Mouse (Mus musculus): Measurements from ENCODE around the gene Dnah12.
"Not testable (repeated sequence)": the region's sequence is repeated elsewhere in the genome, so short reads cannot be mapped to it uniquely, and the experiment has no call there.

The Dnah12 gene

DNA sequence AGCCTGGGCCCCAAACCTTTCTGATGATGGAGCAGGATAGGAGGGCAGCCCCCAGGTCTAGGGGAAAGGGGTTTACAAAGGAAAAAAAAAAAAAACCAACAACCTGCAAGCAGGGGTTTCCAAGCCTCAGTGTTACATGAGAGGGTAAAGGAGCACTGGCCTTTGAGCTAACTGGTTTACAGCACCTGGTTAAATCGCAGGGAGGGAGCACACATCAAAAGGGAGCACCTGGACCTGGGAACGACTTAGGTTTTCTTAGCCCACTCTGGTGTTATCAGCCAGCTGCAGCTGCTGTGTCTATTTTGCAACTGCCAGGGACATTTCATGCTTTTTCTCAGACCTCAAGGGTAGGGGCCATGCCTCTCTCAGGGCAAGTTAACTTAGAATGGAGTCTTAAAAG lies 26.6 kb downstream of the Dnah12 start:
- DNase-seq (ENCODE audit: low read depth, low spot score), result not testable (repeated sequence)

DNA sequence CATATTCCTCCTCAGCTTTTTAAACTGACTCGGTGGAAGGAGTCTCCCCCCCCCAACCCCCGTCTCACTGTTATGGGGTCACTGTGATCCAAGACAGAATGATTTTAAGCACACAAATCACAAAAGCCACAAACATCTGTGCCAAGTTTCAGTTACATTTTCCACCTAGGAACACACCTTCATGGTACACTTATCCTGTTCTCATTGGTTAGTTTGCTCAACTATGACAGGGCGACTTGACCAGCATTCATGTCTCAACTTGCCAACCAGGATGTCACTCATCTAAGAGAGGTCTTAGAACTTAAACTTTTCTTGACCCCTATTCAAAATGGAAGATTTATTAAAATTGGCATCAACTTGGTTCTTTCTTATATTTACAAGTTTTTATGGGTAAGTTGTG lies 31.8 kb downstream of the Dnah12 start:
- DNase-seq (ENCODE audit: low read depth, low spot score), result no peak

DNA sequence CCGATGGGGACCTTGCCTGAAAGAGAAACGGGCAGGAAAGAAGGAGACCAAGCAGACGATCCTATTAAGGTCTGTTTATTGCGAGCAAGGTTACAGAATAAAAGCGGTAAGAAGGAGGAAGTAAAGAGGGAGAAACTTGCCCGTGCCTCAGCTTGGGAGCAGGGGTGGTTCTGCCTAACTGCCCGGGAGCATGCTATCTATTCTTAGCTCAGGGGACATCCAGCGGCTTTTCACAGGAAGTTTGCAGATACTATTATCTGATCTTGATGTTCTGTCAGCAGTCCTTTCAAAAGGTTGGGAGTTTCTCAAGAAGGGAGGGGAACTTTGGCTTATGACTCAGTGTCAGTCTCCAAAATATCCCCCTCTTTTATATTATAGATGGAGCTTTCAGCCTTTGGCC lies 65.5 kb downstream of the Dnah12 start:
- DNase-seq (ENCODE audit: low read depth, low spot score), result no peak

DNA sequence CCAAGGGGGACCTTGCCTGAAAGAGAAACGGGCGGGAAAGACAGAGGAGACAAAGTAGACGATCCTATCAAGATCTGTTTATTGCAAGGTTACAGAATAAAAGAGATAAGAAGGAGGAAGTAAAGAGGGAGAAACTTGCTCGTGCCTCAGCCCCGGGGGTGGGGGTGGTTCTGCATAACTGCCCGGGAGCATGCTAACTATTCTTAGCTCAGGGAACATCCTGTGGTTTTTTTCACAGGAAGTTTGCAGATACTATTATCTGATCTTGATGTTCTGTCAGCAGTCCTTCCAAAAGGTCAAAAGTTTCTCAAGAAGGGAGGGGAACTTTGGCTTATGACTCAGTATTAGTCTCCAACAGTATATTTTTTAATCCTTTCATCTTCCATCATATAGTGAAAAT lies 71.8 kb downstream of the Dnah12 start:
- DNase-seq (ENCODE audit: low read depth, low spot score), result no peak

DNA sequence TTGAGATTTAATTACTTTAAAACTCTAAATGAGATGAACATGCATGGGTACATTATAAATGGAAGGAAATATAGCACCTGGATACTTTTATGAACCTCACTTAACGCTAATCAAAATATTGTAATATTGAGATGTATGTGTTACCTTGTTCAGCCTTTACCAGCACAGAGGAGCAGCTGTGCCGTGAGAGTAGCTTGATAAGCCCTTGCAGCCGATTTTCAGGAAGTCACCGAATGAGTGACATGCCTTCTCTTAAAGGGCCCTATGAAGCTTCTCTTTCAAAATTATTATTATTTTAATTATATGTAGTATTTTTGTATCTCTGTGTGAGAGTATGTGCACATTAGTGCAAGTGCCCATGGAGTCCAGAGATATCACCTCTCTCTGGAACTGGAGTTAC lies 75.1 kb downstream of the Dnah12 start:
- DNase-seq (ENCODE audit: low read depth, low spot score), result no peak

DNA sequence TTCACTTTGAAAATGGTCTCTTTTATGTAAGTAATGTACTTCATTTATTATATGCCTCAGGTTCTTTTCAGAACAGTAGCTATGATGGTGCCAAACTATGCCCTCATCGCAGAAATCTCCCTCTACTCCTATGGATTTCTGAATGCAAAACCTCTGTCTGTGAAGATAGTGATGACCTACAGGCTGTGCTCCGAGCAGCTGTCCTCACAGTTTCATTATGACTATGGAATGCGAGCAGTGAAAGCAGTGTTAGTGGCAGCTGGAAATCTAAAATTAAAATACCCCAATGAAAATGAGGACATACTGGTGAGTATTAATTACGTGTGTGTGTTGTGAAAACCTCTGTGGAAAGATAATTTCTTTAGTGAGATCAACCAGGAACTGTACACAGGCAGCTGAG lies 80.5 kb downstream of the Dnah12 start:
- no peak for DNase-seq (ENCODE audit: low read depth, low spot score)

DNA sequence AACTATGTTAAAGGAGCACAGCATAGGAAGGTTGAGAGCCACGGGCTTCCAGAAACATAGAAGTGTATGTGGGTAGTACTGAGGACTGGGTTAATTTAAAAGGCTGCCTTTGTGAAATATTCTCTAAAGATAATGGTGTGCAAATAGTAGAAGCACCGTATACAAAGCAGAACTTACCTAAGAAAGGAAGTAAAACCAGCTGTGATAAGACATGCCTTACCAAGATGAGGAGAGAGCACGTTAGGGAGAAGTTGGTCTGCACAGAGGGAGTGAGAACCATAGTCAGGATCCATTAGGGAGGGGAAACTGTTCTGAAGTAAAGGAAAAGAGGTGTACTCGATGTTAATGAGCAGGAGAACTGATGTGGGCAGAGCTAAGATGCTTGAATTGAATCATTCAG lies 90.7 kb downstream of the Dnah12 start:
- no peak for DNase-seq (ENCODE audit: low read depth, low spot score)

DNA sequence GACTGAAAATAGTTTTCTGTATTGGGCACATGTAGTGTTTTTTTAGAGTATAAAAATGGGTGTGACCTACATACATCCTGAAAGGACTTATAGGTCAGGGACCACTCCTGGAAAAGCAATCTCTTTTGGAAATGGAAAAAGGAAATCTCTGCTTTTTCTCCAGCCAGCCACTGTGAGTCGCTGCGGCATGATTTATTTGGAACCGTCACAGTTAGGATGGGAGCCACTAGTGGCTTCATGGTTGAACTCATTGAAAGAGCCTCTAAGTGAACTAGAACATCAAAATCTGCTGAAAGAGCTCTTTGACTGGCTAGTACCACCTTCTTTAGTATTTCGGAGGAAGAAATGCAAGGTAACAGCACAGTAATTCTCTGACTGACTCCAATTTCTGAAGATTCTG lies 92.6 kb downstream of the Dnah12 start:
- no peak for DNase-seq (ENCODE audit: low read depth, low spot score)

DNA sequence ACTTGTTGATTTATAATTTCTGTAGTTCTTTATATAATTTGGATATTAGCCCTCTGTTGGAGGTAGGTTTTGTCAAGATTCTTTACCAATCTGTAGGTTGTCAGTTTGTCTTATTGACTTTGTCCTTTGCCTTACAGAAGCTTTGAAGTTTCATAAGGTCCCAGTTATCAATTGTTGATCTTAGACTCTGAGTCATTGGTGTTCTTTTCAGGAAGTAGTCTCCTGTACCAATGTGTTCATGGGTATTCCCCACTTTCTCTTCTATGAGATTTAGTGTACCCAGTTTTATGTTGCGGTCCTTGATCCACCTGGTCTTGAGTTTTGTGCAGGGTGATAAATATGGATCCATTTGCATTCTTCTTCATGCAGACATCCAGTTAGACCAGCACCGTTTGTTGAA lies 101.4 kb downstream of the Dnah12 start:
- DNase-seq (ENCODE audit: low read depth, low spot score), result no peak

DNA sequence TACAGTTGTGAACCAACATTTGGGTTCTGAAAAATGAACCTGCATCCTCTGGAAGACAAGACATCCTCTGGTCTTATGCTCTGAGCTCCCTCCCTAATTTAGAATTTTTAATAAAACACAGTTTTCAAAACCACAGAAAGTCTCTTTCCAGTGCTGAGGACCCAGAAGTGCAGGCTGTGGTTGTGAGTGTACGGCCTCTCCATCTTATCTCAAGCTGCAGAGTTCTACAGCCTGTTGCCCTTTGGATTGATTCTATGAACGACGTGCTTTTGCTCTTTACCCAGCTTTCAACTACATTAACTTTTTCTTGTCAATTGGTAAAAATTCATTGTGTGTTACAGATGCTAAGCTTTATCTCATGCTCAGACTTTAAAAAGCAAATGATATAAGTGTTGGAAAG lies 105.3 kb downstream of the Dnah12 start:
- no peak for DNase-seq (ENCODE audit: low read depth, low spot score)

DNA sequence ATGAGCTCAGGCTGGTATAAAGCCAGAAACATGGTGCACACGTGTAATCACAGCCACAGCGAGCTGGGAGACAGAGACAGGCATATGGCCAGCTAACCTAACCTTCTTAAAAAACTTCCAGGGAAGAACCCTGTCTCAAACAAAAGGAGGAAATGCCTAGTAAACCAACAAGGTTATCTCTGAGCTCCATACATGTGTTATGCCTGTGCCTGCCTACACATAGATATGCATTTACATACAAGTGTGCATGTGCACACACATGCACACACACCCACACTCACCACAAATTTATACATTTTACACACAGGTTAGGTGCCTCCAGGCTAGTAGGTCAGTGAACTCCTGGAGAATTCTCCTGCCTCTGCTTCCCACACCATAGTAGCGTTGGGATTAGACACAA lies 106.2 kb downstream of the Dnah12 start:
- DNase-seq (ENCODE audit: low read depth, low spot score), result no peak

DNA sequence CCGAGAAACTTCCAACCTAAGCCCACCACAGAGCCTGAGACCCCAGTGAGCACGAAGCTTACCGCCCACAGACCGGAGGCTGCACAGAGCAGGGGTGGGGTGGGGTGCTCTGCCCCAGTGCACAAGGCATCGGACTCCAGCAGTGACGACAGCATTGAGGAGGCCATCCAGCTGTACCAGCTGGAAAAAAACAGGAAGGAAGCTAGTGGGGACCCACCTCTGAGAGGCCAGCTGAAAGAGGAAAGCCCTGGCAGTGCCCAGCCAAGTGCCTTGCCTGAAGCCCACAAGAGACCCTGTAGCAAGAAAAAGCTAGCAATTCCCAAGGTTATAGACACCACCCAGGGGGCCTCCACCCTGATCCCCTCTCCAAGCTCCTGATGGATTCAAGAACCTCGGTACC lies 112.4 kb downstream of the Dnah12 start:
- DNase-seq (ENCODE audit: low read depth, low spot score), result no peak

DNA sequence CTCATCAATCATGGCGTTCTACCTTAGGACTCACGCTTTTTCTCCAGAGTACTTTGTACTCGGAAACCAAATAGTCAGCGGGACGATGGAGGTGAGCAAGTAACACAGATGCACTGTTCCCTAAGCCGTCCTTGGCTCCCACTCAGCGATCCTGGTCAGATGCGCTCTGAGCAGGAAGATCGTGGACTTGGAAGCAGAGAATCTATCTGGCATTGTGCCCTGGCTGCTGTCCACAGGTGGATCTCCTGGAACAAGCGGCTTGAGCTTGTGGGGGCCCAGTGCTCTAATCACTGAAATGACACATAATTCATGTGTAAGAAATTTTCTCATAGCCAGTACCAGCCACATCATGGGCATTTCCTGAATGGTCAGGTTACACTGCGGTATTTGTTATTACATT lies 119.7 kb downstream of the Dnah12 start:
- no peak for DNase-seq (ENCODE audit: low read depth, low spot score)

DNA sequence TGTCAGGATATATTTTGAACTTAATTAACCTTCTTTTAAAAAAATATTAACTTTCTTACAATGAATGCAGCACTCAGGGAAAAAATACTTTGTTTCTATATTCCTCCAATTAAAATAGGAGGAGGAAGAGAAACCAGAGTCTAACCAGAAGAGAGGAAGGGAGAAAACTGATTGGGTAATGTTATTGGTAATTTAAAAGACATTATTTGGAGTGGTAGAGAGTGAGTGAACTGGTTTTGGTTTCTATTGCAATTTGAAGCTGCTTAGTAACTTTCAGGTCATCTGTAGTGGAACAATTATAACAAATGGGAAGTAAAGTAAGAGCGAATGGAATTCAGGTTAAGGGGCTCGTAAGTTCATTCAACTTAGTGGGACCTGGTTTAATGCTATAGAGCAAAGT lies 120.8 kb downstream of the Dnah12 start:
- no peak for DNase-seq (ENCODE audit: low read depth, low spot score)

DNA sequence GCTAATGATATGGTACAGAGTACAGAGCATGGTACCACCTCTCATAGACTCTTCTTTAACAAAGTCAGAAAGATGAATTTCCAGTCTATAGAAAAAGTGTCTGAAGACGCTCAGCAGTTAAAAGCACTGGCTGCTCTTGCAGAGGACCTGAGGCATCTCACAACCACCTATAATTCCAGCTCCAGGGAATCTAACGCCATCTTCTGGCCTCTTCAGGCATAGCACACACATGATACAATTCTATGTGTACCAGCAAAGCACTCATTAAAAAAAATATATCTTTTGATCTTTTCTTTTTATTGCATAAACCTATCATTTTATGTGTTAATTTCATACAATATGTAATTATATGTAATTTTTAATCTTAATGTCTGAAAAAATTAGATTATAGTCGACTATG lies 121.8 kb downstream of the Dnah12 start:
- DNase-seq (ENCODE audit: low read depth, low spot score), result no peak

DNA sequence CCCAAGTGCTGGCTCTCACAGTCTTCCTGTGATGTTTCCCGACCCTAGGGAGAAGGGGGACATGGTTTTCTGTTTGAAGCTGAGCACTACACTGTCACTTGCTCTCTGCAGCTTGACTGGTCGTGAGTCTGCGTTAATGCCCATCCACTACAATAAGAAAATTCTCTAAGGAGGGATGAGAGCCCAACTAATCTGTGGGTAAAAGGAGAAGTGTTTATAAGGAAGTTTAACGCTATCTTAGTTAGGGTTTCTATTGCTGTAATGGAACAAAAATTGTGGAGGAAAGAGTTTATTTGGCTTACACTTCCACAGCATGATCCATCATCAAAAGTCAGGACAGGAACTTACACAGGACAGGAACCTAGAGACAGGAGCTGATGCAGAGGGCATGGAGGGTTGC lies 123.7 kb downstream of the Dnah12 start:
- DNase-seq (ENCODE audit: low read depth, low spot score), result no peak

DNA sequence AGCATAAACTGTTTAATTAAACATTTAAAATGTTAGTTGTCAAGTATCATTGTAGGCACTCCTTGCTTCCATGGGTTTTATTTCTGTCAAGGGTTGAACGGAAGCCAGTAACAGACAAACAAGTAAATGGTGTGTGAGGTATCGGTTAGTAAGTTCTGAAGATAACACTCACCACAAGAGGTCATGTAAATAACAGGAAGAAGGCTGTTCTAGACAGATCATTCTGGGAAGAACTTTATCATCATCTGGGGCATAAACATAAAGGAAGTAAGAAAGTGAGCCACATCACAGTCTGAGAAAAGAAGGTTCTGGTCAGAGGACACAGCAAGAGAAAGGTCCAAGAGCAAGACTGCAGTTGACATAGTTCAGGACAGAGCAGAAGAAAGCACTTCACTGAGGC lies 132.9 kb downstream of the Dnah12 start:
- no peak for DNase-seq (ENCODE audit: low read depth, low spot score)

DNA sequence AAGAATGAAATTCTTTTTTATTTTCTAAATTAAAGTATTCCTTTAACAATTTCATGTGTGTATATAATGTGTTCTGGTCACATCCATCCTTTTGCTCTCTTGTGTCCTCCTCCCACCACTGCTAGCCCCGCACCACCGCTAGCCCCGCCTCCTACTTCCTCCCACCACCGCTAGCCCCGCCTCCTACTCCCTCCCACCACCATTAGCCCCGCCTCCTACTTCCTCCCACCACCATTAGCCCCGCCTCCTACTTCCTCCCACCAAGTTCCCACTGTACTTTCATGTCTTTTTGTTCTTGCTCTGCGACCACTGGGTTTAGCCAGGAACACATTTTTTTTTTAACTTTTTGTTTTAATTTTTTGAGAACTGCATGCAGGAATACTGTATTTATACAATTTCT lies 160.0 kb downstream of the Dnah12 start:
- no peak for DNase-seq (ENCODE audit: low read depth, low spot score)

DNA sequence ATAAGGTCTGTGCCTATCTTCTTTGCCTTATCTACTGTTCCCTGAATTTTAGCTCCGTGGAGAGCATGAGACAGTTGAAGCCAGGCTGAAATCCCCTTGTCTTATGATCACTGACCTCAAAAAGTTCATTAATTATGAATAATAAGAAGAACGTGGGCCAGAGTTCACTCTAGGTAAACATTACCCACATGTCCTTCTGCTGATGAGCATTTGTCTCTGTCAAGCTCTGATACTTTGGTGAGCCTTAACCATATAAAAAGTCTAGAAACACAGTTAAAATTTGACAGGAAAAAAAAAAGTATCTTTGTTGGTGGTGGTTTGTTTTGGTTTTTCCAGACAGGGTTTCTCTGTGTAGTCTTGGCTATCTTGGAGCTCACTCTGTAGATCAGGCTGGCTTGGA lies 161.0 kb downstream of the Dnah12 start:
- no peak for DNase-seq (ENCODE audit: low read depth, low spot score)

DNA sequence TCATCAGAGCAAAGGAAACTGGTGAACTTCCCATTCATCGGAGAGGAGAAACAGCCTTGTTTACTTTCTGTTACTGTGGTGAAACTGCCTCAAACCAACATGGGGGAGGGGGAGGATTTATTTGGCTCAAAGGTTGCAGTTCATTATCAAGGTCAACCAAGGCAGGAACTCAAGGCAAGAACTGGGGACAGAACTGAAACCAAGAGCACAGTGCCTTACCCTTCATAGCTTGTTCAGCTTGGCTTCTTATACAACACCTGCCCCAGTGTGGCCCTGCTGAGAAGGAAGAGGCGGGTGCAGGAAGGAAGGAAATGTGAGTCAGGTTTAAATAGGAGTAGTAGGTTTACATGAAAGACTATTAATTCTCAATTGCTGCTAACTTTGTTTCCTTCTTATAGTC lies 165.3 kb downstream of the Dnah12 start:
- no peak for DNase-seq (ENCODE audit: low read depth, low spot score)

DNA sequence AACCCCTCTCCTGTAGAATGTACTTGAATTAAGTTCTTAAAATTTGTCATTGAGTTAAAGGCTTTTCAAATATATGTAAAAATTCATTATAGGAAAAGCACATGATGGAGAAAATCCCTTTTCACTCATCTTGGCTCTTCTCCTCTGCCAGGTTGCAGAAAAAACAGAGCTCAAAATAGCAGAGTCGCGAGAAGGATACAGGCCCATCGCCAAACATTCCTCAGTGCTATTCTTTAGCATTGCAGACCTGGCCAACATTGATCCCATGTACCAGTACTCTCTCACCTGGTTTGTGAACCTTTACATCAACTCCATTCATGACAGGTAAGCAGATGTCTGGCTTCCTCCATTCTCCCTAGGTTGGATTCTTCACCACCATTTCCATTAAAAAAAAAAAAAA lies 165.9 kb downstream of the Dnah12 start:
- DNase-seq (ENCODE audit: low read depth, low spot score), result no peak

DNA sequence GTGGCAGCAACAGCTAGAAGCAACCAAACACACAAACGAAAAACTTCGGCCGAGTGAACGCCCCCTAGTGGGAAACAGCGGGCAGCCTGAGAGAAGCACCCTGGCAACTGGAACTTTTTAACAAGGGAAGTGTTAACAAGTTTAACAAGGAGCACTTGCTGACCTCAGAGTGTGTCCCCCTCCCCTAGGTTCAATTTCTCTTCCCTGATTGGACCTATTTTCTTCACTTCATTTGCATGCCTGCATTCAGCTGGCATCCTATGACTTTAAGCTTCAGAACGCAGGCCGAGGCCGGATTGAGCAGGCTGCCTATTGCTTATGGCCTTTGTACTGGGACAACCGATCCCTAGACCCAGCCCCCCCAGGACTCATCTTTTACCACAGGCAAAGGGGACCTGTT lies 174.3 kb downstream of the Dnah12 start:
- DNase-seq (ENCODE audit: low read depth, low spot score), result peak; percentile 32

DNA sequence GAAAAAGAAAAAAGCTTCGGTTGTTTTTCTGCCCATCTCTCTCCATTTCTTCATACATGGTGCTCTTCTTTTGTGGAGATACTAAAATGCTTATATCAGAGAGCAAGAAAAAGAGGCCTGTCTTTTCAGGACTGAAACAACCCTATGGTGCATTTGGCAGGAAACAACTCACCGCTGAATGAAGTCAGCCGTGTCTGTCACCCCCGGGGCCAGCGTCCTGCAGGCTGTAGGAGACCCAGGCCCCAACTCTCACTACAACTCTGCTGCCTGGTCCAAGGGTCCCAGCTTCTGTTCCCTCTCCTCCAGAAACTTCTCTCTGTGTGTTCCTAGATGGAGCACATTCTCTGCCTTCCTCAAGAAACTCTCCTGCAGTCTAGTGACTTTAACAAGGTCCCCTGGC lies 175.2 kb downstream of the Dnah12 start:
- DNase-seq (ENCODE audit: low read depth, low spot score), result no peak

DNA sequence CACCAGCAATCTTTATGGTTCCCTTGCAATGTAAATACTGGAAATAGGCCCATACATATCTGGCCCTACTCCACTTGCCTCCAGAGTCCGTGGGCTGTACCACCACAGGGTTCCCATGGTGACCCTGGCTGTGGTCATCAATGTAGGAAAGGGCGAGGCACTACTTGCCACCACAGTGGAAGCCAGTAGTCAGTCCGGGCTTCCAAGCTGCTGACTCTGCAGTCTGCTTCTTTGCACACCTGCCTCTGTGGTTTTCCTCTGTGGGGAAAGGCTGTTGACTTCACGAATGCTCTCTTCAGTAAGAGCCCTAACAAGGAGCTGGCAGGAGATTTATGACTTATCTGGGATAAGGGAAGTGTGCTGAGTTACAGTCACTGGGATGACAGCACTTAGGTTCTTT lies 185.7 kb downstream of the Dnah12 start:
- DNase-seq (ENCODE audit: low read depth, low spot score), result no peak

DNA sequence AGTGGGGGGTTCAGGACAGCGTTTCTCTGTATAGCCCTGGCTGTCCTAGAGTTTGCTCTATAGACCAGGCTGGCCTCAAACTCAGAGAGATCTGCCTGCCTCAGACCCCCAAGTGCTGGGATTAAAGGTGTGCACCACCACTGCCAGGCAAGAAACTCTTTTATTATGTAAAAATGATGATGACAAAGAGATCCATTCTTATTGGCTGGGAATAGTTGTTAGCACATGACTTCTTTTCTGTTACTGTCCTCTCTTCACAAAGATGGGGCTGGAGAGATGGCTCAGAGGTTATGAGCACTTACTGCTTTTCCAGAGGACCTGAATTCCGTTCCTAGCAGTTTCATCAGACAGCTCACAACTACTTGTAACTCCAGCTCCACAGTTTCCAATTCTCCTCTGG lies 186.9 kb downstream of the Dnah12 start:
- DNase-seq (ENCODE audit: low read depth, low spot score), result no peak

Measured in forelimb bud, embryonic 11.5 days (tissue).